Mouse (Mus musculus): ENCODE measurements around the gene Plekha8. TPM values are rescaled to one million over a fixed set of nuclear protein-coding genes. Genes with fewer than 3 reads are reported as not detected.

Plekha8 gene
- polyA plus RNA-seq, 1 experiment from 2014 or later, result 12.2 TPM

- H3K36me3 ChIP-seq (ENCODE audit: control insufficient read depth, insufficient read depth, low read length), result no peaks in the 10 kb centered on the region
- H3K27me3 ChIP-seq (ENCODE audit: control insufficient read depth, insufficient read depth, low read length), result peaks cover 2% of the 10 kb centered on the region; the same call in 1 of the 2 replicates
- WGBS, result 63% methylated on average over 8 of the region's 8 CpGs
- H3K4me1 ChIP-seq (ENCODE audit: control insufficient read depth, insufficient read depth, low read length), result peaks cover 17% of the 10 kb centered on the region
- H3K9ac ChIP-seq (replicated peaks; ENCODE audit: low read depth, low read length), result peak overlapping the region; percentile 61; the same call in 1 of the 2 replicates
- no peaks in the 10 kb centered on the region for H3K9me3 ChIP-seq (ENCODE audit: control insufficient read depth, low read length)
- no peak overlapping the region; the same call in 1 of the 2 replicates for H3K4me3 ChIP-seq (ENCODE audit: low read depth, low read length)
- no peak overlapping the region for H3K27ac ChIP-seq (ENCODE audit: low read depth, low read length)
- H3K4me2 ChIP-seq (ENCODE audit: low read depth, low read length), result peak overlapping the region; percentile 78
- no peak for ATAC-seq (ENCODE audit: low read depth)
Measured at GRCm38 (mm10) chr6:54593766-54594468, 994 bp upstream of the Plekha8 start.

- Histone ChIP-seq H3K36me3 (ENCODE audit: control insufficient read depth, insufficient read depth, low read length) (no peaks in the 10 kb centered on the region), H3K27ac (ENCODE audit: low read depth, low read length) (peak overlapping the region; percentile 75), H3K4me1 (ENCODE audit: control insufficient read depth, insufficient read depth, low read length) (peaks cover 17% of the 10 kb centered on the region), H3K4me3 (ENCODE audit: low read depth, low read length) (peak overlapping the region; percentile 98), H3K9ac (replicated peaks; ENCODE audit: low read depth, low read length) (peak overlapping the region; percentile 86), H3K4me2 (ENCODE audit: low read depth, low read length) (peak overlapping the region; percentile 62), H3K27me3 (ENCODE audit: control insufficient read depth, insufficient read depth, low read length) (peaks cover 2% of the 10 kb centered on the region; the same call in 1 of the 2 replicates), H3K9me3 (ENCODE audit: control insufficient read depth, low read length) (no peaks in the 10 kb centered on the region)
- under 1% methylated on average over 48 of the region's 48 CpGs for WGBS
- ATAC-seq (ENCODE audit: low read depth), result no peak; the same call in 1 of the 2 replicates
Measured at GRCm38 (mm10) chr6:54595330-54595878, 493 bp downstream of the Plekha8 start.

- Histone ChIP-seq H3K9ac (replicated peaks; ENCODE audit: low read depth, low read length) (no peak within 1 kb of the TSS), H3K4me3 (ENCODE audit: low read depth, low read length) (peak within 1 kb of the TSS; percentile 98; the same call in 1 of the 2 replicates)
- 74% methylated on average over 4 of the region's 4 CpGs for WGBS
Measured at GRCm38 (mm10) chr6:54597208-54597607, 2.3 kb downstream of the Plekha8 start, which contains the start of gene Fkbp14. Gene Fkbp14 (minus strand): TSS chr6:54597308.

GRCm38 (mm10) chr6:54597711-54598110, 2.8 kb downstream of the Plekha8 start:
- Histone ChIP-seq H3K4me1 (ENCODE audit: control insufficient read depth, insufficient read depth, low read length) (peaks cover 13% of the 10 kb centered on the region), H3K9me3 (ENCODE audit: control insufficient read depth, low read length) (no peaks in the 10 kb centered on the region), H3K27me3 (ENCODE audit: control insufficient read depth, insufficient read depth, low read length) (peaks cover 2% of the 10 kb centered on the region; the same call in 1 of the 2 replicates), H3K4me2 (ENCODE audit: low read depth, low read length) (no peak overlapping the region), H3K4me3 (ENCODE audit: low read depth, low read length) (no peak overlapping the region), H3K27ac (ENCODE audit: low read depth, low read length) (no peak overlapping the region), H3K9ac (replicated peaks; ENCODE audit: low read depth, low read length) (no peak overlapping the region), H3K36me3 (ENCODE audit: control insufficient read depth, insufficient read depth, low read length) (no peaks in the 10 kb centered on the region)
- ATAC-seq (ENCODE audit: low read depth), result no peak
- 88% methylated on average over 3 of the region's 3 CpGs for WGBS

More at GRCm38 (mm10) chr6:54597208-54597607, 2.3 kb downstream of the Plekha8 start, which contains the start of gene Fkbp14:
- H3K27me3 ChIP-seq (ENCODE audit: control insufficient read depth, insufficient read depth, low read length), result peaks cover 2% of the 10 kb centered on the region; the same call in 1 of the 2 replicates
- peak within 1 kb of the TSS; percentile 62 for H3K4me2 ChIP-seq (ENCODE audit: low read depth, low read length)
- H3K36me3 ChIP-seq (ENCODE audit: control insufficient read depth, insufficient read depth, low read length), result no peaks in the 10 kb centered on the region
- no peak for ATAC-seq (ENCODE audit: low read depth)
- H3K27ac ChIP-seq (ENCODE audit: low read depth, low read length), result no peak within 1 kb of the TSS
- H3K4me1 ChIP-seq (ENCODE audit: control insufficient read depth, insufficient read depth, low read length), result peaks cover 13% of the 10 kb centered on the region
- H3K9me3 ChIP-seq (ENCODE audit: control insufficient read depth, low read length), result no peaks in the 10 kb centered on the region

- no peaks in the 10 kb centered on the region for H3K36me3 ChIP-seq (ENCODE audit: control insufficient read depth, insufficient read depth, low read length)
- H3K27ac ChIP-seq (ENCODE audit: low read depth, low read length), result no peak overlapping the region
- no peak overlapping the region for H3K4me2 ChIP-seq (ENCODE audit: low read depth, low read length)
- ATAC-seq (ENCODE audit: low read depth), result no peak
- 79% methylated on average over 5 of the region's 5 CpGs for WGBS
- H3K9ac ChIP-seq (replicated peaks; ENCODE audit: low read depth, low read length), result no peak overlapping the region
- no peak overlapping the region for H3K4me3 ChIP-seq (ENCODE audit: low read depth, low read length)
- peaks cover 10% of the 10 kb centered on the region for H3K4me1 ChIP-seq (ENCODE audit: control insufficient read depth, insufficient read depth, low read length)
- no peaks in the 10 kb centered on the region for H3K9me3 ChIP-seq (ENCODE audit: control insufficient read depth, low read length)
- no peaks in the 10 kb centered on the region for H3K27me3 ChIP-seq (ENCODE audit: control insufficient read depth, insufficient read depth, low read length)
Measured at GRCm38 (mm10) chr6:54600681-54601347, 5.9 kb downstream of the Plekha8 start.

GRCm38 (mm10) chr6:54602891-54603290, 8.0 kb downstream of the Plekha8 start:
- H3K4me3 ChIP-seq (ENCODE audit: low read depth, low read length), result no peak overlapping the region
- H3K27ac ChIP-seq (ENCODE audit: low read depth, low read length), result no peak overlapping the region
- H3K9ac ChIP-seq (replicated peaks; ENCODE audit: low read depth, low read length), result no peak overlapping the region
- WGBS, result 82% methylated on average over 2 of the region's 2 CpGs
- no peaks in the 10 kb centered on the region for H3K36me3 ChIP-seq (ENCODE audit: control insufficient read depth, insufficient read depth, low read length)
- H3K4me2 ChIP-seq (ENCODE audit: low read depth, low read length), result no peak overlapping the region
- no peaks in the 10 kb centered on the region for H3K27me3 ChIP-seq (ENCODE audit: control insufficient read depth, insufficient read depth, low read length)
- H3K4me1 ChIP-seq (ENCODE audit: control insufficient read depth, insufficient read depth, low read length), result no peaks in the 10 kb centered on the region
- no peak for ATAC-seq (ENCODE audit: low read depth)
- no peaks in the 10 kb centered on the region for H3K9me3 ChIP-seq (ENCODE audit: control insufficient read depth, low read length)

GRCm38 (mm10) chr6:54604001-54604715, 9.2 kb downstream of the Plekha8 start:
- H3K9me3 ChIP-seq (ENCODE audit: control insufficient read depth, low read length), result no peaks in the 10 kb centered on the region
- WGBS, result 100% methylated on average over 1 of the region's 1 CpGs

GRCm38 (mm10) chr6:54606241-54606640, 11.3 kb downstream of the Plekha8 start:
- no peak for ATAC-seq (ENCODE audit: low read depth)
- H3K9me3 ChIP-seq (ENCODE audit: control insufficient read depth, low read length), result no peaks in the 10 kb centered on the region
- no peaks in the 10 kb centered on the region for H3K27me3 ChIP-seq (ENCODE audit: control insufficient read depth, insufficient read depth, low read length)
- no peaks in the 10 kb centered on the region for H3K4me1 ChIP-seq (ENCODE audit: control insufficient read depth, insufficient read depth, low read length)
- H3K4me3 ChIP-seq (ENCODE audit: low read depth, low read length), result no peak overlapping the region
- 45% methylated on average over 4 of the region's 4 CpGs for WGBS
- no peak overlapping the region for H3K9ac ChIP-seq (replicated peaks; ENCODE audit: low read depth, low read length)
- no peak overlapping the region for H3K4me2 ChIP-seq (ENCODE audit: low read depth, low read length)
- H3K36me3 ChIP-seq (ENCODE audit: control insufficient read depth, insufficient read depth, low read length), result no peaks in the 10 kb centered on the region
- H3K27ac ChIP-seq (ENCODE audit: low read depth, low read length), result no peak overlapping the region

More at GRCm38 (mm10) chr6:54604001-54604715, 9.2 kb downstream of the Plekha8 start:
- Histone ChIP-seq H3K36me3 (ENCODE audit: control insufficient read depth, insufficient read depth, low read length) (no peaks in the 10 kb centered on the region), H3K4me3 (ENCODE audit: low read depth, low read length) (no peak overlapping the region), H3K9ac (replicated peaks; ENCODE audit: low read depth, low read length) (no peak overlapping the region), H3K27ac (ENCODE audit: low read depth, low read length) (no peak overlapping the region), H3K4me2 (ENCODE audit: low read depth, low read length) (no peak overlapping the region), H3K27me3 (ENCODE audit: control insufficient read depth, insufficient read depth, low read length) (no peaks in the 10 kb centered on the region), H3K4me1 (ENCODE audit: control insufficient read depth, insufficient read depth, low read length) (no peaks in the 10 kb centered on the region)
- no peak for ATAC-seq (ENCODE audit: low read depth)

All from neural tube, embryonic 14.5 days (tissue).